Mouse (Mus musculus) neural tube, embryonic 15.5 days (tissue): ENCODE results near the gene Rbp2. TPM values are rescaled to one million over a fixed set of nuclear protein-coding genes. Genes with fewer than 3 reads are reported as not detected.
A peak's percentile ranks its signal among the peaks of the same experiment; 100 is the strongest.

ENCODE experiments used
- ATAC-seq: fragments of 200-750 bp; cut with Nextera tagmentation; 2 replicates; pipeline ENCODE4 v1.8.0; 2017; ENCODE audit warnings: mild to moderate bottlenecking, moderate TSS enrichment, moderate library complexity; ENCODE audit not compliant: low FRiP score
- H3K27ac ChIP-seq: fragments of 300-500 bp; sonication (generic); replicated peaks from 2 replicates; pipeline ENCODE4 v1.5.1; 2015; ENCODE audit warnings: mild to moderate bottlenecking, inconsistent platforms
- H3K27me3 ChIP-seq: fragments of 300-500 bp; sonication (generic); replicated peaks from 2 replicates; pipeline ENCODE4 v1.6.1; 2015; ENCODE audit warnings: inconsistent platforms
- H3K36me3 ChIP-seq: fragments of 300-500 bp; sonication (generic); 2 replicates; pipeline ENCODE4 v1.6.1; 2015; ENCODE audit warnings: inconsistent platforms
- H3K4me1 ChIP-seq: fragments of 300-500 bp; sonication (generic); 2 replicates; pipeline ENCODE4 v1.6.1; 2015; ENCODE audit warnings: inconsistent platforms
- H3K4me2 ChIP-seq: fragments of 300-500 bp; sonication (generic); 2 replicates; pipeline ENCODE4 v1.6.1; 2015; ENCODE audit warnings: inconsistent platforms, mild to moderate bottlenecking, moderate library complexity
- H3K4me3 ChIP-seq: fragments of 300-500 bp; sonication (generic); replicated peaks from 2 replicates; pipeline ENCODE4 v1.5.1; 2015; ENCODE audit warnings: mild to moderate bottlenecking, inconsistent platforms
- H3K9ac ChIP-seq: fragments of 300-500 bp; sonication (generic); replicated peaks from 2 replicates; pipeline ENCODE4 v1.6.1; 2015; ENCODE audit warnings: mild to moderate bottlenecking, inconsistent platforms
- H3K9me3 ChIP-seq: fragments of 300-500 bp; sonication (generic); replicated peaks from 2 replicates; pipeline ENCODE4 v1.6.1; 2016; ENCODE audit warnings: inconsistent platforms
- WGBS: fragments of 180-500 bp; shearing (Covaris S2); methylation state at CpG from one replicate; pipeline ENCODE4 v1.1.7; 2015; ENCODE audit warnings: mixed read lengths; 5-methylcytosine and 5-hydroxymethylcytosine counted together
- polyA plus RNA-seq: library from polyadenylated mRNA; unstranded; fragments of >200 nt; fragmentation: Nextera tagmentation; extraction: Ambion mirVana; gene quantifications from 2 replicates; pipeline ENCODE4 v1.2.1, GENCODE M21; 2015

Rbp2 gene
- polyA plus RNA-seq, 1 experiment from 2014 or later = 1.4 TPM

DNA sequence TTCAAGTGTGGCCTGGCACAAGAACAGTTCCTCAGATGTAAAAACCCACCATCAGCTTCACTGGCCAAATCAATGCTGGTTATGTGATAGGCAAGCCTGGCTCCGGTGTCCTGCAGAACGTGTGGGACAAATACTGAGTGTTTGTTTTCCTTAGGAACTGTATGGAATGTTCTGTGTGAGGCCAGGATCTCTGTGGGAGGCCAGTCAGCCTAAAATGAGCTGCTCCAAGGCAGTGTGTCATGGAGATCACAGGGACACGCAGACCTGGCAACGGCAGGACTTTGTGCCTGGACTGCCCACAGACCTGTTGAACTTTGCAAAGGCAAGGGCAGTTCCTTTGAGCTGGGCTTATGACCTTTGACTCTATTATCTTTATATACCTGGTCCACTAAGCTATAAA, 4.2 kb downstream of the Rbp2 start:
- no peak for ATAC-seq
- WGBS = 61% methylated on average over 4 of the region's 4 CpGs

DNA sequence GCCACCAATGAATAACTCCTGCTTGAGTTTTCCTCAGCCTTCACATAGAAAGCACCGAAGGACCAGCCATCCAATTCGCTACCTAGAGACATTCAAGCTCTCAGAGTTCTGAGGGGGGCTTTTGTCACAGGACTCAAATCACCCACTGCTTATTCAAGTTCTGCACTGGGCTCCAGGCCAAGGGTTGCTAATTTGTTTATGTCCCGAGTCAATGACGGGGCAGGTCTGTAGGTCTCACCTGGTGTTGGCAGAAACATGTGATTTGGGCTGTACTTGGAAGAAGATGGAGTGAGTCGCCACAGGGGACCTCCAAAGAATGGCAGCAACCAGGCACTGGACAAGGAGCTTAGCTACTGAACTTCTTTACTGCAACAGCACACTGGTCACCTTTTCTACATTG, 5.2 kb downstream of the Rbp2 start:
- Histone ChIP-seq H3K4me3 (no peak overlapping the region), H3K27ac (no peak overlapping the region), H3K4me2 (no peak overlapping the region), H3K27me3 (no peaks in the 10 kb centered on the region), H3K9me3 (no peaks in the 10 kb centered on the region), H3K36me3 (no peaks in the 10 kb centered on the region), H3K9ac (no peak overlapping the region), H3K4me1 (no peaks in the 10 kb centered on the region)
- no peak for ATAC-seq
- WGBS = 78% methylated on average over 5 of the region's 5 CpGs

More for the DNA sequence above, 4.2 kb downstream of the Rbp2 start:
- Histone ChIP-seq H3K4me1 (no peaks in the 10 kb centered on the region), H3K27ac (no peak overlapping the region), H3K27me3 (0 out of 2 replicates have a peak, but pooled peaks cover 2% of the 10 kb centered on the region), H3K36me3 (no peaks in the 10 kb centered on the region), H3K9ac (no peak overlapping the region), H3K4me3 (no peak overlapping the region), H3K4me2 (no peak overlapping the region), H3K9me3 (no peaks in the 10 kb centered on the region)

DNA sequence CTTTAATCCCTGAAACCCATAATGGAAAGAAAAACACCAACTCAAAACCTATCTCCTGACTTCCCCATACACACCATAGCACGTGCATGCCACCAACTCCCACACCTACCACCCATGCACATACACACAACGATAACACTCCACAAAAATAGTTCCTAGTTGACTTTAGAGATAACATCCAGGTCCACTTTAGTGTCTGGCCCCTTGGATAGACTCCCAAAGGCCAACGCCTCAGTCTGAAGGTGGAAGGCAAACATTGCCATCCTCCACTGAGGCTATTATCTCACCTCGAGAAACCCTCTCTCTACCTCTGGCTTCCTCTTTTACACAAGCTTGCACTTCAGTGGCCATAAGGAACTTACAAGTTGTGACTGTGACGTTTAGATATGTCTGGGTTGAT, 6.3 kb downstream of the Rbp2 start:
- H3K27ac ChIP-seq = no peak overlapping the region
- H3K9me3 ChIP-seq = no peaks in the 10 kb centered on the region
- 90% methylated on average over 5 of the region's 5 CpGs for WGBS
- H3K9ac ChIP-seq = no peak overlapping the region
- ATAC-seq = no peak
- H3K4me1 ChIP-seq = peaks cover 10% of the 10 kb centered on the region
- H3K4me3 ChIP-seq = no peak overlapping the region
- no peak overlapping the region for H3K4me2 ChIP-seq
- no peaks in the 10 kb centered on the region for H3K27me3 ChIP-seq
- H3K36me3 ChIP-seq = no peaks in the 10 kb centered on the region

DNA sequence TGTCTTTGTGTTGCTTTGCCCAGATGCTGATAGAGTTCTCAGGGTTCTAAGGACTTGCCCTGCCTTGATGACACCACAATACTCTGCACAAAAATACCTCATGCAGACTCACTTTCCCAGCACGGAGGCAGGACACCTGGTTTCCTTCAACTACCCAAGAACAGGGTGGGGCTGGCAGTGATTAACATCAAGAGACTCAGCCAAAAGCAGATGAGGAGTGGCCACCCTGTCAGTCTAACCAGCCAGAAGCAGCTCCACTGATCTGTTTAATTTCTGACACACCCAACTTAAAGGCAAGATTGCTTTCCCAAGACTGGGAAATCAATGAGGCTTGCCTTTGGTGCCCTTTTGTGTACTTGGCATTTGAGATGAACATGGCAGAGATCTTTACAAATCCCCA, 6.9 kb downstream of the Rbp2 start:
- Histone ChIP-seq H3K4me3 (no peak overlapping the region), H3K9ac (no peak overlapping the region), H3K36me3 (no peaks in the 10 kb centered on the region), H3K4me2 (no peak overlapping the region), H3K27ac (no peak overlapping the region), H3K4me1 (peaks cover 16% of the 10 kb centered on the region), H3K9me3 (no peaks in the 10 kb centered on the region), H3K27me3 (no peaks in the 10 kb centered on the region)
- 86% methylated on average over 1 of the region's 1 CpGs for WGBS
- no peak for ATAC-seq

DNA sequence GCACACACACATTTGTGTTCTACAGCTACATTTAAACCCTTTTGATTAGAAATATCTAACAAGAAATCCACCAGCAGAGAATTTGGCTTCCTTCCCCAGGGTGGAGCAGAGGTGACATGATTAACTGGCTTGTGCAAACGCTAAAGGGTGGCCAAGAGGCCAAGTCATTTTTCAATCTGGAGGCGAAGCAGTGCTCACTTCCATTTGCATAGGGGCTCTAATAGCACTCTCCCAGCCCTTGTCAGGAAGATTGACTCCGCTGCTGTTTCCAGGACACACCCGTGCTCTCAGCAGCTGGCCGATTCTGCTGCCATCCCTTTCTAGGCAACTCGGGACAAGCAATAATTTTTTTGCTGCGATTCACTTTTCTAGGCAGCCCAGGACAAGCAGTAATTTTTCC, 11.2 kb downstream of the Rbp2 start:
- Histone ChIP-seq H3K27ac (peak overlapping the region; percentile 60), H3K4me2 (peak overlapping the region; percentile 19)
- peak; percentile 79 for ATAC-seq

DNA sequence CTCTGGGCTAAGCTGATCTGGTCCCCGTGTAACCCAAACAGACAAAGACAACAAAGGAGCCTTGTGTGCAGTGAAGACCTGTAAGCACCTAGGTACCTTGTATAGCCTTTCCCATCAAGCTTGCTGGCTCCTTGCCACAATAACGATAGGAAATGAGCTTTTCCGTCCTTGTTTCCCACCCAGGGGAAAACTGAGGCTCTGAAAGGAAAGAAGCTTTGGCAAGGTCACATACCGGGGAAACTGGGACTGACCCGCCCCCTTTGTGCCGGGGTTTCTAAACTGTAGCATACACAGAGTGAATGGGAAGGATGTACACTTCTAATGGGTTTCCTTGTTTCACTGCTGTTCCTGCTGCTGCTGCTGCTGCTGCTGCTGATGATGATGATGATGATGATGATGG, 12.1 kb downstream of the Rbp2 start:
- H3K36me3 ChIP-seq = no peaks in the 10 kb centered on the region
- ATAC-seq = no peak
- H3K9ac ChIP-seq = no peak overlapping the region
- H3K27me3 ChIP-seq = no peaks in the 10 kb centered on the region
- WGBS = 19% methylated on average over 6 of the region's 6 CpGs
- peaks cover 32% of the 10 kb centered on the region for H3K4me1 ChIP-seq
- H3K27ac ChIP-seq = peak overlapping the region; percentile 60
- H3K4me2 ChIP-seq = 0 out of 2 replicates have a peak overlapping the region, but pooled peaks have one; percentile 19
- no peak overlapping the region for H3K4me3 ChIP-seq
- no peaks in the 10 kb centered on the region for H3K9me3 ChIP-seq

More for the DNA sequence above, 11.2 kb downstream of the Rbp2 start:
- Histone ChIP-seq H3K9ac (no peak overlapping the region), H3K36me3 (no peaks in the 10 kb centered on the region), H3K4me3 (no peak overlapping the region), H3K9me3 (no peaks in the 10 kb centered on the region), H3K4me1 (peaks cover 32% of the 10 kb centered on the region), H3K27me3 (no peaks in the 10 kb centered on the region)
- under 1% methylated on average over 7 of the region's 7 CpGs for WGBS

DNA sequence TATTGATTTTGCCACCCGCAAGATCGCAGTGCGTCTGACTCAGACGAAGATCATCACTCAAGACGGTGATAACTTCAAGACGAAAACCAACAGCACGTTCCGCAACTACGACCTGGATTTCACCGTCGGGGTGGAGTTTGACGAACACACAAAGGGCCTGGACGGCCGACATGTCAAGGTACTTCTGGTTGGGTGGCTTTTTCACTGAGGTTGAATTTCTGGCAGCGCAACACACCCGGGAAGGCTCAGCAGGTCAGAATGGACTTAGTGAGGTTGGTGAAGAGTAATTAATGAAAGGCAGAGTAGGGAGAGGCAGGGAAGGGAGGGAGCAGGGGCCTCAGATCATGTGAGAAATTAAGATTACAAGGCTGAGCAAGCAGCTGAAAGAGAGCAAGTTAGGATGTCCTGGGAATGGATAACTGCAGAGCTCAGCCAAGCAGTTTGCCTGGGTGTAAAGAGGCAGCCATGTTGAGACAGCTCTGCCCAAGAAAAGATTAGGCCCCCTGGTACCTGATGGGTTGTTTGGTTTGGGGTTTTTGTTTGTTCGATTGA, 12.9 kb downstream of the Rbp2 start:
- H3K9me3 ChIP-seq = no peaks in the 10 kb centered on the region
- WGBS = 75% methylated on average over 17 of the region's 17 CpGs
- ATAC-seq = no peak
- no peak overlapping the region for H3K4me2 ChIP-seq
- H3K27me3 ChIP-seq = no peaks in the 10 kb centered on the region
- H3K4me1 ChIP-seq = peaks cover 32% of the 10 kb centered on the region
- no peak overlapping the region for H3K4me3 ChIP-seq
- no peak overlapping the region for H3K9ac ChIP-seq
- H3K27ac ChIP-seq = no peak overlapping the region
- H3K36me3 ChIP-seq = no peaks in the 10 kb centered on the region

DNA sequence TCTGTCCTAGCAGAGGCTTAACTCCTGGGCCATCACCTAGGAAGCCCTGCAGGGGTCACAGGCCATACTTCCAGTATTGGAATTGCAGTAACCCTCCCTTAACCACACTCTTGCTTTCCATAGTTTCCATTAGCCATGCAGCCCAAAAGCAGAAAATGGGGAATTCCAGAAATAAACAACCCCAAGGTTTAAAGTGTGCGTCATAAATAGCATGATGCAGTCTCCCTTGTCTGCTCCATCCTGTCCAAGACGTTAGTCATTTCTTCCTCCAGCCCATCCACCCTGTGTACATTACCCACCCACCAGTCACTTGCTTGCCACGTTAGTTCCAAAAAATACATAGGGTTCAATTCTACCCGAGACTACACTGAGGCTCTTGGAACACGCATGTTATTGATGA, 13.7 kb downstream of the Rbp2 start:
- no peak overlapping the region for H3K9ac ChIP-seq
- no peak overlapping the region for H3K4me2 ChIP-seq
- WGBS = 88% methylated on average over 5 of the region's 5 CpGs
- H3K4me1 ChIP-seq = peaks cover 32% of the 10 kb centered on the region
- no peaks in the 10 kb centered on the region for H3K36me3 ChIP-seq
- H3K9me3 ChIP-seq = no peaks in the 10 kb centered on the region
- H3K4me3 ChIP-seq = no peak overlapping the region
- no peak for ATAC-seq
- no peak overlapping the region for H3K27ac ChIP-seq
- H3K27me3 ChIP-seq = no peaks in the 10 kb centered on the region

DNA sequence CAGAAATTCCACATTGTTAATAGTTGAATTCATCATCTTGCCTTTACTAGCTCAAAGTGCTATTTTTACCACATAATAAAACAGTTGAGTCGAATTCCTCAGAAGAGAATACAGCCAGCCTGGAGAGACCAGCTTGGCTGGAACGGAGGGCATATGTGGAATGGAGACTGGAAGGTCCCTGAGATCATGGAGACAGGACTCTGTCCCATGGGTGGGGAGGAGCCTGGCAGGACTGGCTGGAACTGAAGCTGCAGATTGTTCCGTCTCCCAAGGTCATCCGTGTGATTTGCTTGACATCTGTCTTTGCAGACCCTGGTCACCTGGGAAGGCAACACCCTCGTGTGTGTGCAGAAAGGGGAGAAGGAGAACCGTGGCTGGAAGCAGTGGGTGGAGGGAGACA, 21.6 kb downstream of the Rbp2 start:
- H3K4me3 ChIP-seq = no peak overlapping the region
- no peaks in the 10 kb centered on the region for H3K36me3 ChIP-seq
- H3K27me3 ChIP-seq = no peaks in the 10 kb centered on the region
- no peaks in the 10 kb centered on the region for H3K4me1 ChIP-seq
- ATAC-seq = no peak
- no peak overlapping the region for H3K4me2 ChIP-seq
- H3K27ac ChIP-seq = no peak overlapping the region
- no peak overlapping the region for H3K9ac ChIP-seq
- 75% methylated on average over 6 of the region's 6 CpGs for WGBS
- no peaks in the 10 kb centered on the region for H3K9me3 ChIP-seq

DNA sequence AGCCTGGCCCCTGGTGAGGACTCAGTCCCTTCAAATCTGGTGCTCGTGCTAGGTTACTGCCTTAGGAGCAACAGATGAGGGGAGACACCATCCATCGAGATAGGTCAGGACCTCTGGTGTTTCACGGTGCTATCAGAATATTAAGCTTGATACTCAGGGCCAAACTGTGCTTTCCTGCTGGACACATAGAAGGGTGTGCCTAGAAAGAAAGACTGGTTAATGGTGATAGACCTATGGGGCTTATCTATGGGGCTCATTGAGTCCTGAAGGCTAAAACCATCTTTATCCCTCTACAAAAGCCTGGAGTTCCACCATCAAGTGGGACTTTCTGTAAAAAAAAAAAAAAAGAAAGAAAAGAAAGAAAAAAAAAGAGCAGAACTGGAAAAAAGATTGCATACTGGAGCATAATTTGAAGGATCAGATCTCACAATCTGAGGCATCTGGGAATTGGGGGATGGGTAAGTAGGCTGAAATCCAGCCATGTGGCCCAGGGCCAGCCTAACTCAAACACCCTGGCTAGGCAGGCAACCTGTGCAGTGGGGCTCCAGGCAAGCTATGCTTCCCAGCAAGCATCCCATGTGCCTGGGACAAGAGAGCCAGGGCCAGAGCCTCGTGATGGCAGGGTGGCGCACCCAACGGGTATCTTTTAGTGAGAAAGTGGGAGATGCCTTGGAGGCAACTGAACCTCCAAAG, 24.6 kb downstream of the Rbp2 start:
- Histone ChIP-seq H3K4me3 (no peak overlapping the region), H3K4me1 (no peaks in the 10 kb centered on the region), H3K27me3 (no peaks in the 10 kb centered on the region), H3K9ac (no peak overlapping the region), H3K36me3 (no peaks in the 10 kb centered on the region), H3K9me3 (no peaks in the 10 kb centered on the region), H3K4me2 (no peak overlapping the region), H3K27ac (no peak overlapping the region)
- 90% methylated on average over 6 of the region's 6 CpGs for WGBS
- no peak for ATAC-seq

DNA sequence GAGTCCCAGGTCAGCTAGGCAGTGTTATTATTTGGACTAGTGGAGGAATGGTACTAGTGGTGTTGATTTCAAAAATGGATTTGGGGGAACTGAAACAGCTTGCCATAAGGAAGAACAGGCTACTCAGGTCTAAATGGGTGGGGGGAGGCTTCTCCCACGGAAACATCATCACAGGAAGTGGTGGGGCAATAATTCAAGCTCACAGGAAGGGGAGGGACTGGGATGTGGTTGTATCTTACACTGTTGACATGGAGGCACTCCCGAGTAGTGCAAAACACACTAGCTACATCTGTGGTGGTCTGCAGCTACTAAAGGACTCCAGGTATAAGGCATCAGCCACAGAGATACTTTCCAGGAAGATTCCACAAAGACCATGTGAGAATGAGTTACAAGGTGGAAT, 38.0 kb downstream of the Rbp2 start:
- 72% methylated on average over 2 of the region's 2 CpGs for WGBS
- Histone ChIP-seq H3K4me3 (no peak overlapping the region), H3K4me2 (no peak overlapping the region), H3K9ac (no peak overlapping the region), H3K36me3 (no peaks in the 10 kb centered on the region), H3K4me1 (peaks cover 20% of the 10 kb centered on the region), H3K9me3 (no peaks in the 10 kb centered on the region), H3K27ac (no peak overlapping the region), H3K27me3 (no peaks in the 10 kb centered on the region)
- 0 out of 2 replicates have a peak, but pooled peaks have one; percentile 27 for ATAC-seq

DNA sequence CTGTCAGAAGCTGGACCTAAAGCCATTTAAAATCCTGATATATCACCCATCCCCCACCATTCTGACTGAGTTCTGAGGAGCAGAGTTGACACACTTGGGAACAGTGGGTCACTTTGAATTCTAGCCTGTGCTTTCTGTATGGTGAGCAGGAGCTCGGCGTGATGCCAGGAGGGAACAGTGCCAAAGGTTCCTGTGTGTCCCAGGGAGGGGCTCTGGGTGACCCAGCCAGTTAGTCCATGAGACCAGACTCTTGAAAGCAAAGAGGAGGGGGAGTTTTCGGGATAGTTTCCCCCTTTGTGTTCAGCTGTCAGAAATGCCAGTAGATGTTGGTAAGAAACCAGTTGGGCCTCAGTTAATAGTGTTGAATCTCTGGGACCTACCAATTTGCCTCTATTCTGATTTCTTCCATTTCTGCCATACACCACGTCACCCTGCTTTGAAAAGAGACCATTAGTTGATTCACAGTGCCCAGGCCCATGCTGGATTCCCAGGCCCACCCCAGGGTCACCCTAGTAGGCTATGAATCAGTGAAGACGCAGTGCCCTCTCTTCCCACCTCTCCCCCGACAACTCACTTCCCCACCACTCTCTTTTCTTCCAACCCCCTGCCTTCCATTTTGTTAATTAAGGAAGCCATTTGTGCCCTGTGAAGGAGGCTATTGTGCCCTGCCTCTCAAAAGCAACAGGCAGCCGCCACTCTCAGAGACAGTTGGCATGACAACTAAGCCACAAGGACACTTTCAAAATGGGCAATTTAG, 39.0 kb downstream of the Rbp2 start:
- no peaks in the 10 kb centered on the region for H3K27me3 ChIP-seq
- peak overlapping the region; percentile 66 for H3K27ac ChIP-seq
- H3K36me3 ChIP-seq = no peaks in the 10 kb centered on the region
- no peak overlapping the region for H3K9ac ChIP-seq
- H3K4me3 ChIP-seq = no peak overlapping the region
- peak; percentile 88 for ATAC-seq
- peak overlapping the region; percentile 6; the same call in 1 of the 2 replicates for H3K4me2 ChIP-seq
- 34% methylated on average over 7 of the region's 7 CpGs for WGBS
- peaks cover 20% of the 10 kb centered on the region for H3K4me1 ChIP-seq
- H3K9me3 ChIP-seq = no peaks in the 10 kb centered on the region
